Mouse (Mus musculus) megakaryocyte, embryonic 14.5 days (primary cell): ENCODE results near the gene Spem1. TPM values are rescaled to one million over a fixed set of nuclear protein-coding genes. Genes with fewer than 3 reads are reported as not detected.

Experiments
- H3K27me3 ChIP-seq: replicated peaks from 2 replicates; pipeline ENCODE3; 2012; ENCODE audit warnings: inconsistent platforms
- H3K36me3 ChIP-seq: replicated peaks from 2 replicates; pipeline ENCODE3; 2012; ENCODE audit warnings: low read length, inconsistent platforms, mixed read lengths
- H3K4me1 ChIP-seq: 2 replicates; pipeline ENCODE4 v1.6.1; 2012; ENCODE audit warnings: inconsistent platforms
- H3K4me3 ChIP-seq: replicated peaks from 2 replicates; pipeline ENCODE3; 2012; ENCODE audit warnings: moderate library complexity, mild to moderate bottlenecking, inconsistent platforms
- H3K9me3 ChIP-seq: 2 replicates; pipeline ENCODE4 v1.6.1; 2012; ENCODE audit warnings: inconsistent platforms
- FLI1 ChIP-seq: IDR thresholded peaks from 2 replicates; pipeline ENCODE4 v1.6.1; 2012; ENCODE audit warnings: low read length, inconsistent platforms, mixed read lengths
- GATA1 ChIP-seq: IDR thresholded peaks from 3 replicates; pipeline ENCODE4 v1.6.1; 2012; ENCODE audit warnings: mixed read lengths, low read length, inconsistent platforms, borderline replicate concordance
- polyA plus RNA-seq: library from polyadenylated mRNA; stranded (reverse); fragments of >175 nt; gene quantifications from 2 replicates; pipeline ENCODE4 v1.2.3, GENCODE M21; 2012; ENCODE audit warnings: low replicate concordance; ENCODE audit not compliant: insufficient read depth

The Spem1 gene
- polyA plus RNA-seq, 1 experiment, result not detected

DNA sequence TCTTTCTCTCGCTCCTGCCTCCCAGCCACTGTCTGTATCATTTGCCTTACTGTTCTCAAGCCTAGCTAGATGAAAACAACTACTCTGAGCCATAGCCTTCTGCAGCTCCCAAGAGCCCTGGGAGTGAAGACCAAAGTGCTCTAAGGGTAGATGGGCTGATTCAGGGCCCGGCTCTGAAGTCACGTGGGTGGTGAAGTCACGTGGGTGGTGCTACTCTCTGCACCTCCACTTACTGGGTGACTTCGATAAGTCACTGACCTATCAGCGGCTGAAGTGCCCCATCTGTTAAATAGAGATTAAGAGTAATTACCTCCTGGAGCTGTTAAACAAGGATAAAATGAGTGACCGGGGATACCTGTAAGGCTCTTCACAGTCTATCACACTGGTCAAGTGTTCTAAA is 32.0 kb upstream of the Spem1 start:
- H3K4me3 ChIP-seq, result no peak overlapping the region
- peaks cover 48% of the 10 kb centered on the region for H3K4me1 ChIP-seq
- no peak for TF ChIP-seq FLI1
- no peak for TF ChIP-seq GATA1

DNA sequence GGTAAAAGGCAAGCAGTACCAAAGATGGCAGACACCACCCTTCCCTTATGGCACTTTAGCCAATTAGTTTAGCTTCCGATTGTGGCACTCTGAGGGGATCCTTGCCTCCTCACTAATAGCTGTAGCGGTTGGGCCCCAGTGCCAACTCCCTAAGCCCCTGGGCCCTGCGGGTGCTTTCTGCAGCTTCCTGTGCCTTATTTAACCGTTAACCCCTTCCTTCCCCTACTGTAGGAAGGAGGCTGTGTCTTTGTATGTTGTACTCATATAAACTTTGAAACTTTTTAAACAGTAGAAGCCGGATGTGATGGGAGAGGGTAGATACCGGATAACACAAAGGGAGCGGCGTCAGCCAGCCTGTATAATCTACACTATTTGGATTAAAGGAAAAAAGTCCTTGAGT is 28.8 kb upstream of the Spem1 start:
- H3K9me3 ChIP-seq, result no peaks in the 10 kb centered on the region
- H3K36me3 ChIP-seq, result peaks cover 58% of the 10 kb centered on the region
- no peak overlapping the region for H3K4me3 ChIP-seq
- H3K27me3 ChIP-seq, result peaks cover 5% of the 10 kb centered on the region
- H3K4me1 ChIP-seq, result peaks cover 76% of the 10 kb centered on the region
- TF ChIP-seq GATA1 (no peak), FLI1 (no peak)

More for the DNA sequence above, 32.0 kb upstream of the Spem1 start:
- Histone ChIP-seq H3K36me3 (peaks cover 40% of the 10 kb centered on the region), H3K27me3 (peaks cover 26% of the 10 kb centered on the region), H3K9me3 (no peaks in the 10 kb centered on the region)

DNA sequence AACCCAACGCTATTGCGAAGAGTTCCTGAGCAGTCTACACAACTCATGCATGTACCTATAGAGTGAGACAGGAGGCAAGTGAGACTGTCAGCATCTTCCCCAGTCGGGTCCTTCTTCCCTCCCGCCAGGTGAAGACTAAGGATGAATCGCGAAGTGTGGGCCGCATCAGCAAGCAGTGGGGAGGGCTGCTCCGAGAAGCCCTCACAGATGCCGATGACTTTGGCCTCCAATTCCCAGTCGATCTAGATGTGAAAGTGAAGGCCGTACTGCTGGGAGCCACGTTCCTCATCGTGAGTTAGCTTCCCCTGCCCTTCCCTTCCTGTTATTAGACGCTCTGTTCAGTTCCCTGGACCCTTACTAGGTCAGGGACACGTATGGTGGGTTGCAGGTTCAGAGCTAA is 27.9 kb upstream of the Spem1 start:
- peak overlapping the region; percentile 11 for H3K4me3 ChIP-seq
- H3K27me3 ChIP-seq, result no peaks in the 10 kb centered on the region
- no peaks in the 10 kb centered on the region for H3K9me3 ChIP-seq
- H3K4me1 ChIP-seq, result peaks cover 75% of the 10 kb centered on the region
- H3K36me3 ChIP-seq, result peaks cover 58% of the 10 kb centered on the region
- TF ChIP-seq FLI1 (no peak), GATA1 (no peak)

DNA sequence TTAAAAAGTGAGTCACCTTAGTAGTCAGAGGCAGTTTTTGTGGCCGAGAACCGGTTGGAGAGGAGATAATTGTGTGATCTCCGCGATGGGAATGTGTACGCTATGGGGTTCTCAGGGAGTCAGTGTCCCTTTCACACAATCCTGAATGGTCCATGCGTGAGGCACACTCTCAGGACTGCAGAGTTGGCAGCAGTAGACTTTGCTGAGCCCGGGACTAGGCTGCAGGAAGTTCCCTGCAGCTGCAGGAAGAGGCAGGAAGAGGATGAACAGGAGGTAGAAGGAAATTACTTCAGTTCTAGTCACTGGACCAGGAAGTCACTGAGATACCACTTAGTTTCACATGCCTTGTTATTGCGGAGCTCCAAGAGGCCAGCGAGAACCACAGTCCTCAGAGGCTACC is 27.1 kb upstream of the Spem1 start:
- H3K4me1 ChIP-seq, result peaks cover 71% of the 10 kb centered on the region
- H3K36me3 ChIP-seq, result peaks cover 58% of the 10 kb centered on the region

DNA sequence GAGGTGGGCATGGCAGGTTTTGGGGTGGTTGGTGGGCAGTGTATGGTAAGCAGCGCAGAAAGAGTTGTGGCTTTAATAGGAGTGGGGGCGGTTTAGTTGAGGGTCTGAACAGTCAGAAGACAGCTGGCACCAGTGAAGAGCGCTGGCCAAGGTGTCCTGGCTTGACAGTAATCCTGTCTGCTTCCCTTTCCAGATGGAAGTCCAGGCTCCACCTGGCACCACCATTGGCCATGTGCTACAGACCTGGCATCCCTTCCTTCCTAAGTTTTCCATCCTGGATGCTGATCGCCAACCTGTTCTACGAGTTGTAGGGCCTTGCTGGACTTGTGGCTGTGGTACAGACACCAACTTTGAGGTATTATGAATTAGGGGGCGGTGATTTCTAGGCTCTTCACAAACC is 26.0 kb upstream of the Spem1 start:
- Histone ChIP-seq H3K27me3 (no peaks in the 10 kb centered on the region), H3K4me3 (peak overlapping the region; percentile 23), H3K36me3 (peaks cover 57% of the 10 kb centered on the region), H3K9me3 (no peaks in the 10 kb centered on the region), H3K4me1 (peaks cover 68% of the 10 kb centered on the region)
- no peak for TF ChIP-seq GATA1
- TF ChIP-seq FLI1, result no peak

More for the DNA sequence above, 27.1 kb upstream of the Spem1 start:
- H3K9me3 ChIP-seq, result no peaks in the 10 kb centered on the region
- H3K4me3 ChIP-seq, result no peak overlapping the region
- no peaks in the 10 kb centered on the region for H3K27me3 ChIP-seq
- TF ChIP-seq FLI1, result no peak

DNA sequence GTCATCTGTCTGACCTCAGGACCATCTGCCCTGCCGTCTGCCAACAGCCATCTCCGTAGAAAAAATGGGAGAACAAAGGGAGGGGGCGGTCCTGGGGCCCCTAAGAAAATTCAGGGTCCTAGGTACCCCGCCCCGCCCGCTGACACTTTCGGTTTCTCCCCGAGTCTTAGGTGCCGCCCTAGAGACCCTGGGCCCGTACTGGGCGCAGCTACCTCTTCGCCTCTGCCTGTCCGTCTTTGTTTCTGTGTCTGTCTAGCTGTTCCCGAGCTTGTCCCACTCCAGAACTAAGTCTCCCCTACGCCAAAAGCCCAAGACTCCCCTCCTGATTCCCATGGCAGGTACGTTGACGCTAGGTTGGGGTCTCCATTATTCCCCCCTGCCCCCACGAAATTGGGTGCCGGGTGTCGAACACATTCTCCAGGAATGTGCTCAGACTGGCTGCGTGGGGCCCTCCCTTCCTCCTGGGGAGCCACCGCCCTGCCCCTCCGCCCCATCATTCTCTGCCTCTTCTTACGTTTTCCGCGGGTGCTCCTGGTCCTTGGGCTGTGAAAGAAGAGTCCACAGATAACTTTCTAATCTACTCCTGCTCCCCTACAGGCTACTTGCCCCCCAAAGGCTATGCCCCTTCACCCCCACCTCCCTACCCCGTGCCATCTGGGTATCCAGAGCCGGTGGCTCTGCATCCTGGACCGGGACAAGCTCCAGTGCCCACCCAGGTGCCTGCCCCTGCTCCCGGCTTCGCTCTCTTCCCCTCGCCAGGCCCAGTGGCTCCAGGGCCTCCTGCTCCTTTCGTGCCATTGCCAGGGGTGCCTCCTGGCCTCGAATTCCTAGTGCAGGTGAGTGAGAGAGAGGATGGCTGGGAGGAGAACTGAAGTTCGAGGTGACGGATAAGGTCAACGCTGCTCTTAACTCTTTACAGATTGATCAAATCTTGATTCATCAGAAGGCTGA is 25.0 kb upstream of the Spem1 start:
- Histone ChIP-seq H3K36me3 (peaks cover 48% of the 10 kb centered on the region), H3K4me1 (peaks cover 78% of the 10 kb centered on the region), H3K4me3 (peak overlapping the region; percentile 97), H3K27me3 (no peaks in the 10 kb centered on the region), H3K9me3 (no peaks in the 10 kb centered on the region)
- TF ChIP-seq FLI1, result no peak
- TF ChIP-seq GATA1, result no peak

DNA sequence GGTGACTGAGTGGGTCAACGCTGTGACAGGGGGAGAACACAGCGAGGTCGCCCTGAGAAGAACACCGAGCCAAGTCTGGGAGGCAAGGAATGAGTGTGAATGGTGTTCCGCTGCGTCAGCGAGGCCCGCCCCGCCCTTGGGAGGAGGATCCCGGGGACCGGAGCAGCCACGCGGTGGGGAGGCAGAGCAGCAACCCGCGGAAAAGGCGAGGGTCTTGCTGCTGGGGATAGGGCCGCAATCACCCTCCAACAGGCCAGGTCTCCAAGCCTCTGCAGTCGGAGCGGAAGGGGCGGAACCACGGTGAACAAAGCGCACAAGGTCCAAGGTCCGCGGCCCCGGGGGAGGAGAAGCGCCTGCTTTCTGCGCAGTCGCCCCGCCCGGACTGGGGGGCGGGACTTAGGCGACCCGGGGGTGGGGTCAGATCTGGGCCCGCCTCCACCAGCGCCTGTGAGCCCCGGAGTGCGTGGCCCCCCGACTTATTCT is 24.3 kb upstream of the Spem1 start, which contains the start of gene Plscr3:
Gene Plscr3, plus strand, starts transcription at position 179 of the 483 bp plus-strand sequence.
- Histone ChIP-seq H3K36me3 (peaks cover 40% of the 10 kb centered on the region), H3K9me3 (no peaks in the 10 kb centered on the region), H3K4me1 (peaks cover 74% of the 10 kb centered on the region), H3K27me3 (no peaks in the 10 kb centered on the region), H3K4me3 (peak within 1 kb of the TSS; percentile 97)
- TF ChIP-seq FLI1, result no peak
- TF ChIP-seq GATA1, result no peak

DNA sequence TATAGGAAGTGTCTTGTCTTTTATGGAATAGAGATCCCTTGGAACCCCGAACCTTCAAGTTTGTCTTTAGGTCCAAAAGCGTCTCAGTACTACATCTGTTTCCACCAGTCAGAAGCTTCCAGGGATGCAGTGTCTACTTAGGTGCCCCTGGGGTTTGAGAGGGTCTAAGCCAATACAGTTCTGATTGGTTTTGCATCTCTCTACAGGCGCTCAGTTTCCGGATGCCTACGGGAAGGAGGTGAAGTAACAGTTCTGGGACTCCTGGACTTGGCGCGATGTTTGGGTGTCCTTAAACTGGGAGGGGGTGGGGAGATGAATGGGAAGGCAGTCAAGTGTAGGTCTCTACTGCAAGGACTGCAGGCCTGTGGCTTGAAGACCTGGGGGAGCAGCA is 16.7 kb upstream of the Spem1 start:
- no peak for TF ChIP-seq GATA1
- TF ChIP-seq FLI1, result no peak
- Histone ChIP-seq H3K9me3 (no peaks in the 10 kb centered on the region), H3K27me3 (peaks cover 34% of the 10 kb centered on the region), H3K36me3 (peaks cover 8% of the 10 kb centered on the region), H3K4me1 (peaks cover 62% of the 10 kb centered on the region), H3K4me3 (peak overlapping the region; percentile 93)

DNA sequence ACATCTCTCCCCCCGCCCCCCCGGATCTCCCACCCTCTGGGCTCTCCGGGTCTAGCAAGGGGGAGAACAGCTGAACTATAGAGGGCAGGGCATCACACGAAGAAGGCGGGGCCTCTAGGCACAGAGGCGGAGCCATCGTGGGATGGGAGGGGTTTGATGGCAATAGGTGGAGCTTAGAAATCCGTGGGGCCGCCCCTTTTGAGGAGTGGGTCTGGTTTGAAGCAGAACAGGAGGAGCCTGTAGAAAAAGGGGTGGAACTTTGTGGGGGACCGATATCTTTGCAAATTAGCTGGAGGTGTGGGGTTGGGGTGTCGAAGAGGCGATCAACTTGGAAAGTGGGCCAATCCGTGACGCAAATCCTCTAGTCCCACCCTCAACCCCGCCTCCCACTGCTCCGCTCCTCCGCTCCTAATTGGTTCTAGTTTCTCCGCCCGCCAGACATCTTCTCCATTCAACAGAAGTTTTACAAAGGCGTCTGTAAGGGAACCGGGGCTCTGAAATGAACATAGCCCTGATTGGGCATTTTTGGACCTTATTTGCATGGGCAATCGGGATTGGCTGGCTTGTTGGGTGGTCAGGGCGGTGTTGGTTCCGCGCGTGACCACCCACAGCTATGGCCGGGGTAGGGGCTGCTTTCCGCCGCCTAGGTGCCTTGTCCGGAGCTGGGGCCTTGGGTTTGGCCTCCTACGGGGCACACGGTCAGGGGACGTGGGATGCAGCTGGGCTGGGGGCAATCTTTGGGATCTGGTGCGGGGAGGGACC is 16.2 kb upstream of the Spem1 start, which contains the start of gene Tmem256:
Gene Tmem256, plus strand, starts transcription at position 563 of the 762 bp plus-strand sequence.
- H3K36me3 ChIP-seq, result peaks cover 11% of the 10 kb centered on the region
- H3K27me3 ChIP-seq, result peaks cover 39% of the 10 kb centered on the region
- H3K9me3 ChIP-seq, result no peaks in the 10 kb centered on the region
- H3K4me1 ChIP-seq, result peaks cover 60% of the 10 kb centered on the region
- TF ChIP-seq GATA1, result no peak
- no peak for TF ChIP-seq FLI1
- peak within 1 kb of the TSS; percentile 93 for H3K4me3 ChIP-seq
